Mouse (Mus musculus) brain, adult 2 months (tissue): Measurements from ENCODE around the gene Rabgap1l.
A peak's percentile ranks its signal among the peaks of the same experiment; 100 is the strongest.

Experiments
- DNase-seq: peaks from one replicate; pipeline ENCODE4 v3.0.0; 2011; ENCODE audit warnings: low read depth, low spot score

Gene Rabgap1l

GRCm38 (mm10) chr1:160318057-160318725, 474.8 kb downstream of the Rabgap1l start:
- no peak for DNase-seq

DNA sequence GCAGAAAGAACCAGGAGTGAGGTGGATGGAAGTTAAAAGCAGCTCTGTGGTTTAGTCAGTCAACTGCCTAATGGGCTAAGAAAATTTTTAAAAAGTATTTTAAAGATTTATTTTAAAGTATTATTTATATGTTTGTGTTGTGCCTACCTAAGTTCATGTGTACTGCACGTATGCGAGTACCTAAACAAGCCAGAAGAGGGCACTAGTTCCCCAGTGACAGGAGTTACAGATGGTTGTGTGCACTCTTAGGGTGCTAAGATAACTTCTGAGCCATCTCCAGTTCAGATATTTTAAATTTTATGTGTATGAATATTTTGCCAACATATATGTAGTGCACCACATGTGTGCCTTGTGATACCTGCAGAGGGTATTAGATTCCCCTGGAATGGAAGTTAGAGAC, 476.8 kb downstream of the Rabgap1l start:
- DNase-seq, result no peak

GRCm38 (mm10) chr1:160312658-160313057, 480.4 kb downstream of the Rabgap1l start:
- DNase-seq, result no peak

DNA sequence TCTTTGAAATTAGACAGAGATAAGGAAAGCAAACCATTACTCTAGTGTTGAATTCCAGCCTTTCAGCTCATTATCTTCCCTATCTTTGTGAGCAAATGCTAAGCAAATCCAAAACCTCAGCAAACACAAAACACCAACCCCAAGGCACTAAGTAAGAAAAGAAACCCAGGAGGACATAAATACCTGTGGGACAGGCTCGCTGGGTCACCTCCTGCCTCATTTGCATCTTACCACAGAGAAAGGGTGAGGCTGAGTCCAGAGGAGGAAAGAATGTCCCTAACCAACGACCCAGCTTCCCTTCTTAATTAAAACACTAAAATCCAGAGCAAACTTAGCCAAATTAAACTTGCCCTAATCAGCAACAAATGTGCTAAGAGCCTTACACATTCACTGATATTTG, 481.1 kb downstream of the Rabgap1l start:
- DNase-seq, result no peak

- no peak for DNase-seq
These were observed 483.1 kb downstream of the Rabgap1l start for GRCm38 (mm10) chr1:160309951-160310350.

DNA sequence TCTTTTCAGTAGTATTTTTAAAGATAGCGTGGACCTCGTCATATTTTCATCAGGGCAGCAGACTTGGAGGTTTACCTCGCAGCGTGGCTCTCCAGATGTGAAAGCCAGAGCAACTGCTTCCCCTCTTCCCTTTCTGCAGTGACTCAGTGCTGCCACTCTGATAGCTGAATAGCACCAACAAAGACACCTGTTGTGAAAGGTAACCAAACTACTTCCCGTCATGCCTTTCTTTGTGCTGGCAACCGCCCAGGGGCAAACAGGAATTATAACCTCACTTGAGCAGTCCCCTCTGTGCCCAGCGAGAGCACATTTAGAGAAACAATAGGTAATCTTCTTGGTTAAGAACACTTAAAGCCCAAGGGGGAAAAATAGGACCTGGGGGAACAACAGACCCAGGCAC, 484.0 kb downstream of the Rabgap1l start:
- DNase-seq, result no peak

- no peak for DNase-seq
These were observed 484.5 kb downstream of the Rabgap1l start for GRCm38 (mm10) chr1:160308498-160308897.

DNA sequence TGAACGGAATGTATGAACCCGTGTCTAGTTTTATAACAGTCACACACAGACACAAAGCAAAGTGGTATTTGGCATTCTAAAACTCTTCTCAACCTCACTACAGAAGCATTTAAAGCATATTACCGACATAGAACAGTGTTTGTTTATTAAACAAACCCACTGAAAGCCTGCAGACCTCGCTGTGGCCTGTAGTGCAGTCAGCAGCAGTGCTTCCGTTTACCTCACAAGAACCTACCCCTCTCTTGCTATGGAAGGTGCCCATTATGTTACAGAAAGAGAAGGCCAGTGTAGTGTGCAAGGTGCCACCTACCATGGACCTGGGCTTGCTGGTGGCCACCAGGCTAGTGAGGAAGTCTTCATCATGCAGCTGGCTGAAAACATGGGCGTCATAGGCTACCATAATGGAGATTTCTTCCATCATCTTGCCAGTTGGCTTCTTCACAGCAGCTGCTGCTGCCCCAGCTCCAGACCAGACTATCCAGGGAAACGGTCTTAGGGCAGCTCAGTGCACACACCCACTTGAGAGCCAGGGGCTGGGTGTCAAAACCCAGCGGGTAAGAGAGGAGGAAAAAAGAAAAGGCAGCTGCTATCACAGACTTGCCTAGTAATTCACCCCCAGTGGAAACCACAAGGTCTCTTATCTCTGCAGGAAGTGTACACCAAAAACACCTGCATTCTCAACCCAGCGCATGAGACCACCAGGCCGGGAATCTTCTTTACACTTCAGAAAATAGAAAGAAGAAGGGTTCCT, 486.0 kb downstream of the Rabgap1l start:
- DNase-seq, result no peak

DNA sequence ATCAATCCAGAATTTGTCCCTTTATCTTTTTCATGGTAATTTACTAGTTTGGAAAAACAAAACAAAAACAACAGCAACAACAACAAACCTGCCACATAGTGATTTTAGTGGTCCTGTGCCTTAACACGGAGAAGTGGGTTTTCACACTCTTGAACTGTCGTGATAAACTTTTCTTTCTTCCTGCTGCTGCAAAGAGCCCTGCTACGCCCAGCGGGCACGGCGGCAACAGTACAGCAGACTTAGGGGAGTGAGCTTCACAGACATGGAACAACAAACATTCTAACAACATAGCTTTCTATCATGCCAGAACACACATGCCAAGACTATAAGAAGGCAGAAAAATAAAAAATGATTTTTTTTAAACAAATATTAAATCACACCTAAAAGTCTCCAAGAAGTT, 486.7 kb downstream of the Rabgap1l start:
- DNase-seq, result no peak

- no peak for DNase-seq
These were observed 487.2 kb downstream of the Rabgap1l start for GRCm38 (mm10) chr1:160305826-160306225.

GRCm38 (mm10) chr1:160304969-160305498, 488.0 kb downstream of the Rabgap1l start:
- peak; percentile 38 for DNase-seq

DNA sequence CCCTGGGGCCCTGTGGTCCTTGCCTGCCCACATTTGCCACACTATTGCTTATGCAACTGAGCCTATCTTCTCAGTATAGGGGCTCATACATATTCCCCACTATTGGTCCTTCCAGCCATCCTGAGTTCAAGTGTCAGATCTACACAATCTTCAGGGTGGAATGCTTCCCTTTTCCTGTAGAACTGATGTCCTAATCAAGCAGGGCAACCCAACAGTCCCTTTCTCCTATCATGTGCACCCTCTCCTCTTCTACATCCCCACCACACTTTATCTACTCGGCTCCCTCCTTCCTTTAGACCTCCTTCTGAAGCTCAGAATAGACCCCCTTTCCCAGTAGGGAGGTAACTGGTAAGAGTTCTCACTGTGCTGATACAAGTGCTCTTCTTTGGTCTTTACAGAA, 490.7 kb downstream of the Rabgap1l start:
- no peak for DNase-seq

DNA sequence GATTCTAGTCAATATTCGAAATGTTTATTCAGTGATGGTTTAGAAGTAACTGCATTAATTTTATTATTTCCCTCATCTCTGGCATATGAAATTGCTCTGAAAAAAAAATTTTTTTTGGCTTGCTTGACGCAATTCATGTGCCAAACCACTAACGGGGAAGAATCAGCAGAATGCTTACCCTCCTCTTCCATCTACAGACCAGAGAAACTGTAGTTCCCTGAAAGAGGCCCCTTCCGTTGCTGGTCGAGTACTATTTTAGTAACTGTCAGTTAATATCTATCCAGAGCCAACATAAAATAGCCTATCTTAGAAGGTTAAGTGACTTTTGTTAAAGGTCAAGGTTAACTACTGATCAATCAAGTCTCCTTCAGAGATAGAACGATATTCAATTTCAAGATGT, 491.9 kb downstream of the Rabgap1l start:
- peak; percentile 57 for DNase-seq

DNA sequence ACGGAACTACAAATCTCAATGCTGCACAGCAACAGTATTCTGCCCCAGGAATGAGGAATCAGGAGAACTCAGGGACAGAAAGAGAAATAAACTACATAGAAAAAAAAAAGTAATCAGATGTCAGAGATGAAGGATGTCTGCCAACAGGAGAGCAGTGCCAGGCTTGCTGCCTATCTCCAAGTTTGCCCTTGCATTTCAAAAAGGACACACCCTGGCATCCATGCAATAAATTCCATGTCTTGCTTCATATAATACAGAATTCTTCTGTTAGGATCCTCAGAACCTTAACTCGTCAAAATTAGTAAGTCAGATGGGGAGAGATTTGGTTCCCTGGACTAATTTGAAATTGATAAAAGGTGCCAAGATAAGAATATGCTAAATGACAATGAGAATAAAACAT, 492.3 kb downstream of the Rabgap1l start:
- DNase-seq, result peak; percentile 39

- DNase-seq, result no peak
These were observed 493.0 kb downstream of the Rabgap1l start for GRCm38 (mm10) chr1:160299979-160300378.

DNA sequence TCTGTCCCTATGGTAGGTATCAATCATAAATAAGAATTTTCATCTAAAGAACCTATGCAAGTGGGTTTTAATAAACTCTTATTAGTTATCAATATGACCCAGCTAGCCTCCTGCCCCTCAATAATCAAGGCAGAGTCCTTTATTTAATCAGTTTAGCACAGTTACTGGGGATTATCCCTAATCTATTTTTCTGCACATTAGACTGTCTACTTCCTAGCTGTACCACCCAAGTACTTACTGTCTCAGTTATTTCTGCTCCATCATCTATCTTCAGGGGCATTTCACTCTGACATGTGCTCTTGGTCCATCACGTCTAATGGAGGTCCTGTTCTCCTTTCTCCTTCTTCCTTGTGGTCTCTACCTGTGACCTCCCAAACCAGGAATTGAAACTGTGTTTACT, 494.1 kb downstream of the Rabgap1l start:
- DNase-seq, result no peak

DNA sequence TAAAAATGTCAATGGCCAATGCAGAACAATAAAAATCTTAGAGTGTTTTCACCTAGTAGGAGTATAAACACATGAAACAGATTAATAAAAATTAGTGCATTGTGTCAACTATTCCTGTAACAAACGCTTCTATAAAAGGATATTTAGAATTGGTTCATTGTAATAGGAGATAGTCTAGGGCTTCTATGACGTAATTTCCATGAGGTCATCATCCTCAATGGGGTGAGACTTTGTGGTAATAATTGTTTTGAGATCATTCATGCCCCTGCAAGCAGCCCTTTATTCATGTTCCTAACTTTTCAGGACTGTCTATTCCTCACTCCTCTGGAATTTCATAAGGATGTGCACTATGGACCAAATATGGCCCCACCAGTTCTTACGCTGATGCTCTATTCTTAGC, 495.3 kb downstream of the Rabgap1l start:
- DNase-seq, result no peak

DNA sequence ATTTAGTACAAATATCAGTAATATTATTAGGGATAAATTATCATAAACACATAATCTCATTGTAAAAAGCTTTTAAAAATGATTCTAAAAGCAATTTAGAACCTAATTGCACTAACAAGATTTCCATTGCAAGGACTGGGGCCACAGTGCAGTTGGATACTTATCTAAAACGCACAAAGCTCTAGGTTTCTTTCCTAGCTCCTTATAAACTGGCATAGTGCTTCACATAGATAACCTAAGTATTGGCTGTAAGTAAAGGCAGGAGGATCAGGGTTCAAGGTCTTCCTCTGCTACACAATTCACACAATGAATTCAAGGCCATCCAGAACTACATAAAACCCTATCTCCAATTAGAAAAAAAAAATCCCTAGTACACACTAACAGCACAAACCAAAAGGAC, 497.7 kb downstream of the Rabgap1l start:
- no peak for DNase-seq

GRCm38 (mm10) chr1:160293488-160293887, 499.5 kb downstream of the Rabgap1l start:
- peak; percentile 56 for DNase-seq

DNA sequence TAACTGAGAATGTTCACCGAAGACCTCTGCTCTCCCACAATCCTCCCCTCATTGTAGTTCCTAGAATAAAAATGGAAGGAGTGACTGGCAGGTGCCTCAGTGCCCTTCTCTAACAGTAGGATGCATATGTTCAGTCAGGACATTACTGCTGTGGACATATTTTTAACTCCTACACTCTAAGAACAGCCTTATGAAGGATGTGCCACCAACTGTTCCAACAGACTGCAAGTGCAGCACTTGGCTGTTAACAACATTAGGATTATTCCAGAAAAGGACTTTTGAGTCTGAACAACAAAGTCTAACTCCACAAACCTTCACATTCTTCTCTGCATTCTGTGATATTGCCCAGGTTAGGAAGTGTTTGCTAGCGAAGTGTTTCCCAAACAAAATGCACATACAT, 501.0 kb downstream of the Rabgap1l start:
- DNase-seq, result peak; percentile 82

DNA sequence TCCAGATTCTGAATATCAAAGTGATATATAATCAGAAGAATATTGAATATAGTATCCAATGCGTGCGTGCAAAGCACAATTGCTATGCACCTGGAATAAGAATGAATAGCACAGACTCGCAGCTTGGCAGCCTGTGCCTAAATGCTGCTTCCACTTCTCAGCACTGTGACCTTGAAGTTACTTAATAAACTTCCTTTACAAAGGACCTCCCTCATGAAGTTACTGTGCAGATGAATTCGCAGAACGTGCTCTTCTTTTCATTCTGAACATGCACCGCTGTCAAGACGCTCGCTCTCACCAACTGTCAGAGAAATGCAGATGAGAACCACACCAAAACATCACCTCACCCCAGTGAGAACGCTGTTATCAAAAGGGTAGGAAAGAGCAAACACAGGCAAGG, 502.8 kb downstream of the Rabgap1l start:
- DNase-seq, result no peak

DNA sequence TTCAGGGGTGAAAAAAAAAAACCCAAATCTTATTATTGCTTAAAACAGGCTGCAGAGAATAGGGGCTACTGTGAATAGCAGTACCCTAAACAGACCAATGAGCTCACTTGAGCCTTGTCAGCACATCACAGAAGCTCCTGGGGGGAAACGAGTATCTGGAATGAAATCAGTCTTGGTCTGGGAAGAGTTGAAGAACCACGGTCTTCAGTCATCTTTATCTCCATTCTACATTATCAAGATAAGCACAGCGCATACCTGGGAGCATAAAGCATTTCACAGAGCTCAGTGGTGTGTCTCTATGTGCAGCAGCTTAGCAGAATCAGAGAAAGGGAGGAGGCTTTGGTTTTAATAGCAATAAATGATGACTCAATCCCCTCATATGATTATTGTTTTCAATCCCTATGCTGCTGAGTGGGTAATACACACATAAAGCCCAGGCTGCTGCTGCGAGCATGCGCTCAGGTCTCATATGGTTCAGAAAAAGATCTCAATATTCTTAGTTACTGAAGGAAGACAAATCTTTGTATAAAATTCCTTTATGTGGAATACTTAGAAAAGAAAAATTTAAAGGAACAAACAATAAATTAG, 505.9 kb downstream of the Rabgap1l start:
- peak; percentile 56 for DNase-seq
